Mouse (Mus musculus): ENCODE data around the gene Mtg2. TPM values are rescaled to one million over a fixed set of nuclear protein-coding genes. Genes with fewer than 3 reads are reported as not detected.

Mtg2 gene
- polyA plus RNA-seq, 1 experiment from 2014 or later: 33.1 TPM

DNA sequence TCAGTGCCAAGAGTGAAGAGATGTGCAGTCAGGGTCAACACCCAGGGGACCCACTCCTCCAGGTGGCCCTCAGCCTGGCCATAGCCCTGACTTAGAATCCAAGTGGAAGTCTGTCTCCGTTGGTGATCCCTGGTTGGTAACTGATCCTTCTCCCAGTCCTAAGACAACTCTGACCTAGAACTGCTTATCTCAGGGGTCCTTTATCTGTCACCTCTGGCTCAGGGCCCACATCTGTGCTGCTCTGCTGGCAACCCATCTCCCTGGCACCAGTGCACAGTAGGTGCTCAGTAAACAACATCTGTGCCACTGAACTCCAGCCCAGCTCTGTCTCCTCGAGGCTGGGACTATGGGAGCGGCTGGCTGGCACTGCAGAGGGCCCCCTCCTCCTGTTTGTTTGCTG, 27.2 kb downstream of the Mtg2 start:
- no peak overlapping the region for H3K4me2 ChIP-seq (ENCODE audit: low read length)
- WGBS: 40% methylated on average over 3 of the region's 3 CpGs
- H3K27me3 ChIP-seq (replicated peaks; ENCODE audit: control insufficient read depth, insufficient read depth, low read length): peaks cover 17% of the 10 kb centered on the region
- H3K4me1 ChIP-seq (ENCODE audit: control insufficient read depth, insufficient read depth, low read depth, low read length): peaks cover 8% of the 10 kb centered on the region
- H3K9me3 ChIP-seq (ENCODE audit: control insufficient read depth, low read length): no peaks in the 10 kb centered on the region
- no peak overlapping the region for H3K4me3 ChIP-seq (ENCODE audit: low read length)
- no peak overlapping the region for H3K9ac ChIP-seq (ENCODE audit: low read depth, low read length)
- no peaks in the 10 kb centered on the region for H3K36me3 ChIP-seq (ENCODE audit: control insufficient read depth, insufficient read depth, low read length)
- no peak for ATAC-seq
- no peak overlapping the region for H3K27ac ChIP-seq (ENCODE audit: low read depth, low read length)

DNA sequence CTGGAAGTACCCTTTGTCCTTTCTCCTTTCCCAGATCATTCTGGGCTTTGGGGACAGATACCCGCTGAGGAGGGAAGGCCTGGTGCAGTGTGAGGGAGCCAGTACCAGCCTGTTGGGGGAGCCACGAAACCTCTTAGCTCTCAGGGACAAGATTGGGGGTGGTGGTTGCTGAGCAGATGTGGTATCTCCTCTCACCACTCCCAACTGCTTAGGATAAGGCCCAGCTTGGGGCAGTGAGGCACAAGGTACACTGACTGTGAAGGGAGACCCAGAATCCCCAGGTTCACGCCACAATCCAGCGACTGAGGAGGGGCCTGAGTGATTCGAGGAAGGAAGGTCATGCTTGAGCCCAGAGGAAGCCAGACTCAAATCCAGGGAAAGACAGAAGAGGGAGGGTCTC, 27.8 kb downstream of the Mtg2 start:
- WGBS: 42% methylated on average over 5 of the region's 5 CpGs
- no peak for ATAC-seq

GRCm38 (mm10) chr2:180099529-180099928, 29.1 kb downstream of the Mtg2 start:
- ATAC-seq: no peak
- H3K4me1 ChIP-seq (ENCODE audit: control insufficient read depth, insufficient read depth, low read depth, low read length): peaks cover 23% of the 10 kb centered on the region
- peaks cover 19% of the 10 kb centered on the region for H3K27me3 ChIP-seq (replicated peaks; ENCODE audit: control insufficient read depth, insufficient read depth, low read length)
- no peak overlapping the region for H3K9ac ChIP-seq (ENCODE audit: low read depth, low read length)
- H3K4me2 ChIP-seq (ENCODE audit: low read length): peak overlapping the region; percentile 15
- WGBS: 15% methylated on average over 11 of the region's 15 CpGs
- no peaks in the 10 kb centered on the region for H3K9me3 ChIP-seq (ENCODE audit: control insufficient read depth, low read length)
- H3K27ac ChIP-seq (ENCODE audit: low read depth, low read length): no peak overlapping the region
- no peak overlapping the region for H3K4me3 ChIP-seq (ENCODE audit: low read length)
- H3K36me3 ChIP-seq (ENCODE audit: control insufficient read depth, insufficient read depth, low read length): no peaks in the 10 kb centered on the region

More for the DNA sequence above, 27.8 kb downstream of the Mtg2 start:
- H3K27ac ChIP-seq (ENCODE audit: low read depth, low read length): 0 out of 2 replicates have a peak overlapping the region, but pooled peaks have one; percentile 29
- no peak overlapping the region for H3K4me3 ChIP-seq (ENCODE audit: low read length)
- peaks cover 13% of the 10 kb centered on the region for H3K4me1 ChIP-seq (ENCODE audit: control insufficient read depth, insufficient read depth, low read depth, low read length)
- no peak overlapping the region for H3K9ac ChIP-seq (ENCODE audit: low read depth, low read length)
- H3K9me3 ChIP-seq (ENCODE audit: control insufficient read depth, low read length): no peaks in the 10 kb centered on the region
- H3K27me3 ChIP-seq (replicated peaks; ENCODE audit: control insufficient read depth, insufficient read depth, low read length): peaks cover 17% of the 10 kb centered on the region
- no peaks in the 10 kb centered on the region for H3K36me3 ChIP-seq (ENCODE audit: control insufficient read depth, insufficient read depth, low read length)
- no peak overlapping the region for H3K4me2 ChIP-seq (ENCODE audit: low read length)

GRCm38 (mm10) chr2:180103151-180103977, 33.0 kb downstream of the Mtg2 start:
- Histone ChIP-seq H3K4me3 (ENCODE audit: low read length) (peak overlapping the region; percentile 65), H3K9ac (ENCODE audit: low read depth, low read length) (peak overlapping the region; percentile 64), H3K9me3 (ENCODE audit: control insufficient read depth, low read length) (no peaks in the 10 kb centered on the region), H3K4me1 (ENCODE audit: control insufficient read depth, insufficient read depth, low read depth, low read length) (peaks cover 26% of the 10 kb centered on the region), H3K27me3 (replicated peaks; ENCODE audit: control insufficient read depth, insufficient read depth, low read length) (peaks cover 23% of the 10 kb centered on the region), H3K36me3 (ENCODE audit: control insufficient read depth, insufficient read depth, low read length) (no peaks in the 10 kb centered on the region), H3K4me2 (ENCODE audit: low read length) (peak overlapping the region; percentile 97), H3K27ac (ENCODE audit: low read depth, low read length) (no peak overlapping the region)
- 2% methylated on average over 47 of the region's 57 CpGs for WGBS
- no peak for ATAC-seq

DNA sequence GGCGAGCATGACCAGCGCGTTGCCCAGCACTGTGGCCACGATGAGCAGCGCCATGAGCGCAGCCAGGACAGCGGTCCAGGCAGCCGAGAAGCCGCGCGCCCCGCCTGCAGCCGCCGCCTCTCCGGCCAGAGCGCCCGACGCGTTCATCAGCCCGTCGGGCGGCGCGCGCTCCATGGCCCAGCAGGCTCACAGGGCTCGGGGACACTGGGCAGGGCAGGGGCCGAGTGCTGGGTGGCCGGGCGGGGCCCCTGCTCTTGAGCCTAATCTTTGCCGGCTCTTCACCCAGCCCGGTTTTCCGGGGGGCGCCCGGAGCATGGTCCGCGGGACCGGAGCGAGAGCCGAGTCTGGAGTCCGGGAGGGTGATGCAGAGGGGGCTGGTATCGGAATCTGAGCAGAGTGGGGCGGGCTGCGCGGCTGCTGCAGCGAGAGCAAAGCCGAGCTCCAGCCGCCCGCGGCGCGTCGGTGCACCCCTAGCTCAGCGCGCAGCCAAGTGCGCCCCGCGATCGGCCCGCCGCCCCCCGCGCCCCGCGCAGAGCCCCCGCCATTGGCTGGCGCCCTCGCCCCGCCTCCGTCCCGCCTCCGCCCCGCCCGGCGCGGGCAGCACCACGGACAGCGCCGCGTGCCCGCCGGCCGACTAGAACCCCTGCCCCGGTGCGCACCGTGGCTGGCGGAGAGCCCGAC, 33.7 kb downstream of the Mtg2 start, which contains the start of gene Hrh3:
Gene Hrh3 (minus strand): TSS at position 511 of the 681 bp plus-strand sequence.
- Histone ChIP-seq H3K4me2 (ENCODE audit: low read length) (peak within 1 kb of the TSS; percentile 97), H3K4me3 (ENCODE audit: low read length) (peak within 1 kb of the TSS; percentile 65), H3K9ac (ENCODE audit: low read depth, low read length) (peak within 1 kb of the TSS; percentile 64), H3K4me1 (ENCODE audit: control insufficient read depth, insufficient read depth, low read depth, low read length) (peaks cover 26% of the 10 kb centered on the region), H3K9me3 (ENCODE audit: control insufficient read depth, low read length) (no peaks in the 10 kb centered on the region), H3K36me3 (ENCODE audit: control insufficient read depth, insufficient read depth, low read length) (no peaks in the 10 kb centered on the region), H3K27me3 (replicated peaks; ENCODE audit: control insufficient read depth, insufficient read depth, low read length) (peaks cover 23% of the 10 kb centered on the region), H3K27ac (ENCODE audit: low read depth, low read length) (no peak within 1 kb of the TSS)
- WGBS: under 1% methylated on average over 54 of the region's 87 CpGs
- peak; percentile 84 for ATAC-seq

- peak overlapping the region; percentile 65 for H3K4me3 ChIP-seq (ENCODE audit: low read length)
- H3K4me2 ChIP-seq (ENCODE audit: low read length): peak overlapping the region; percentile 97
- peaks cover 23% of the 10 kb centered on the region for H3K27me3 ChIP-seq (replicated peaks; ENCODE audit: control insufficient read depth, insufficient read depth, low read length)
- peak; percentile 13; the same call in 1 of the 2 replicates for ATAC-seq
- no peaks in the 10 kb centered on the region for H3K9me3 ChIP-seq (ENCODE audit: control insufficient read depth, low read length)
- peak overlapping the region; percentile 64 for H3K9ac ChIP-seq (ENCODE audit: low read depth, low read length)
- H3K27ac ChIP-seq (ENCODE audit: low read depth, low read length): no peak overlapping the region
- 7% methylated on average over 20 of the region's 24 CpGs for WGBS
- no peaks in the 10 kb centered on the region for H3K36me3 ChIP-seq (ENCODE audit: control insufficient read depth, insufficient read depth, low read length)
- peaks cover 20% of the 10 kb centered on the region for H3K4me1 ChIP-seq (ENCODE audit: control insufficient read depth, insufficient read depth, low read depth, low read length)
Measured at GRCm38 (mm10) chr2:180104659-180105377, 34.4 kb downstream of the Mtg2 start.

GRCm38 (mm10) chr2:180105441-180106190, 35.2 kb downstream of the Mtg2 start:
- Histone ChIP-seq H3K4me2 (ENCODE audit: low read length) (no peak overlapping the region), H3K9ac (ENCODE audit: low read depth, low read length) (no peak overlapping the region), H3K9me3 (ENCODE audit: control insufficient read depth, low read length) (no peaks in the 10 kb centered on the region), H3K36me3 (ENCODE audit: control insufficient read depth, insufficient read depth, low read length) (no peaks in the 10 kb centered on the region), H3K27ac (ENCODE audit: low read depth, low read length) (no peak overlapping the region), H3K4me3 (ENCODE audit: low read length) (no peak overlapping the region), H3K4me1 (ENCODE audit: control insufficient read depth, insufficient read depth, low read depth, low read length) (peaks cover 18% of the 10 kb centered on the region), H3K27me3 (replicated peaks; ENCODE audit: control insufficient read depth, insufficient read depth, low read length) (peaks cover 20% of the 10 kb centered on the region)
- ATAC-seq: no peak
- 33% methylated on average over 8 of the region's 8 CpGs for WGBS

- Histone ChIP-seq H3K27ac (ENCODE audit: low read depth, low read length) (no peak overlapping the region), H3K27me3 (replicated peaks; ENCODE audit: control insufficient read depth, insufficient read depth, low read length) (peaks cover 7% of the 10 kb centered on the region), H3K4me3 (ENCODE audit: low read length) (no peak overlapping the region), H3K9me3 (ENCODE audit: control insufficient read depth, low read length) (no peaks in the 10 kb centered on the region), H3K4me2 (ENCODE audit: low read length) (no peak overlapping the region), H3K9ac (ENCODE audit: low read depth, low read length) (no peak overlapping the region), H3K36me3 (ENCODE audit: control insufficient read depth, insufficient read depth, low read length) (no peaks in the 10 kb centered on the region), H3K4me1 (ENCODE audit: control insufficient read depth, insufficient read depth, low read depth, low read length) (peaks cover 18% of the 10 kb centered on the region)
- no peak for ATAC-seq
- WGBS: 71% methylated on average over 4 of the region's 4 CpGs
Measured at GRCm38 (mm10) chr2:180107081-180107480, 36.7 kb downstream of the Mtg2 start.
